Mouse (Mus musculus): ENCODE measurements around the gene Coro1a.
"Not testable (repeated sequence)": the region's sequence is repeated elsewhere in the genome, so short reads cannot be mapped to it uniquely, and the experiment has no call there.

Coro1a gene

DNA sequence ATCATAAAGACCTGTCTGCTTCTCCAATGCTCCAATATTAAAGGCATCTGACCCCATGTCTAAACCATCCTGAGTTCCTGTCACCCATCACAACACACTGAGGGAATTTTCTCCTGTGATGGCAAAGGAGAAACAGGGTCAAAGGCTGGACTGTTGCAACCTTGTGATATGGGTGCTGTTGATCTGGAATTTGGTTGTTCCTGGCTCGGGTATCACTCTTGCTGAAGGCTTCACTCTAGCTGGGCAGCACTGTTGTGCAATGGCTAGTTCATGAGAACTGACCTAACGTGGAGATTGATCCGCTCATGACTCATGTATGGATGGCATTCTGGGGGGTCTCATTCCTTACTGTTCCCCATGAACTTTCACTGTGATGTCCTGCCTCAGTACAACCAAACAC is 18.6 kb downstream of the Coro1a start:
- no peak for DNase-seq (ENCODE audit: low read depth, low spot score)

DNA sequence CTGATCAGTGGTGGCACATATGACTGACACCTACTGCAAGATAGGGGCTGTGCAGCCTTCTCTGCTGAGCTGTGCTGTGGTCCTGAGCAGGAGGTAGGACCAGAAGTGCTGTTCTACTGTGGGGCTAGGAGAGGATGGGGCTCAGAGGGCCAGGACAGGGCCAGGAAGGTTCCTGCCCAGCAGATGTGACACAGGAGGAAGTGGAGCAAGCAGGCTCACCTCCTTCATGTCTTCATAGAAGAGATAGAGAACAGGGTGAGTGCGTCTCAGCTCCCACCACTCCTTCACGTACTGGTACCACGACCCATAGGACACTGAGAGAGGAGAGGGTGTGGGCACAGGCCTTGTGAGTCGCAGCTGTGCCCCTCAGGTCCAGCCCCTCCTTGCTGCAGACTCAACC is 19.4 kb downstream of the Coro1a start:
- DNase-seq (ENCODE audit: low read depth, low spot score) = not testable (repeated sequence)

DNA sequence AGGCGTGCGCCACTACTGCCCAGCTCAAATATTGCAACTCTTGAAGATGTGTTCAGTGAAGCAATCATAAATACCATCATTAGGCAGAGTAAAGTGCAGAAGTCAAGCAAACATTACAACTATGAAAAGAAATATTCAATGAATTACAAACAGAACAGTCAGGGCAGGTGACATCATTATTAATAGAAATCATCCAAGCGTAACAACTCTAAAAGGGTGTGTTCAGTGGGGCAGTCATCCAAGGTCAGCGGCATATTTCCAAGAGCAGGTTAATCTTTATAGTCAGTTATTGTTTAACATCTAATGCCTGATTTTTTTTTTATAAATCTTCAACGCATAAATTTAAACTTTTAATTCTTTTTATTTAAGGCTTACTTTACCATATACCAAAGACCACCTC is 26.4 kb downstream of the Coro1a start:
- DNase-seq (ENCODE audit: low read depth, low spot score) = no peak

DNA sequence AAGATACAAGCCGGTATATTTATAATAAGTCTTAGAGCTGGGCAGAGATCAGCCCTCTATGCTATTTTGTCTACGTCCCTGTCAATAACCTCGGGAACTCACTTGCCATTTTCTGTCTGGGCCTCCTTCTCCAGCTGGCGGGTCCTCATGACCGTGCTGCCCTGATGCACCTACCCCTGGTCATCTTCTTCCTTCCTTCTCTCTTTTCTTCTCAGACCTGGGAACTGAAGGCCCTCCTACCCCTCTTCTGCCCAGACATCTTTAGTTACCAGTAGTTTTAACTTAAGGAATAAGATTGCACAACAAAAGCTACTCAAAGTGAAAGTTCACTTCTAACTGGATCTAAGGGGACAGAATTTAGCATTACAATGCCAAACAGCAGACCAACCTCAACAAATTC is 27.9 kb downstream of the Coro1a start:
- no peak for DNase-seq (ENCODE audit: low read depth, low spot score)

DNA sequence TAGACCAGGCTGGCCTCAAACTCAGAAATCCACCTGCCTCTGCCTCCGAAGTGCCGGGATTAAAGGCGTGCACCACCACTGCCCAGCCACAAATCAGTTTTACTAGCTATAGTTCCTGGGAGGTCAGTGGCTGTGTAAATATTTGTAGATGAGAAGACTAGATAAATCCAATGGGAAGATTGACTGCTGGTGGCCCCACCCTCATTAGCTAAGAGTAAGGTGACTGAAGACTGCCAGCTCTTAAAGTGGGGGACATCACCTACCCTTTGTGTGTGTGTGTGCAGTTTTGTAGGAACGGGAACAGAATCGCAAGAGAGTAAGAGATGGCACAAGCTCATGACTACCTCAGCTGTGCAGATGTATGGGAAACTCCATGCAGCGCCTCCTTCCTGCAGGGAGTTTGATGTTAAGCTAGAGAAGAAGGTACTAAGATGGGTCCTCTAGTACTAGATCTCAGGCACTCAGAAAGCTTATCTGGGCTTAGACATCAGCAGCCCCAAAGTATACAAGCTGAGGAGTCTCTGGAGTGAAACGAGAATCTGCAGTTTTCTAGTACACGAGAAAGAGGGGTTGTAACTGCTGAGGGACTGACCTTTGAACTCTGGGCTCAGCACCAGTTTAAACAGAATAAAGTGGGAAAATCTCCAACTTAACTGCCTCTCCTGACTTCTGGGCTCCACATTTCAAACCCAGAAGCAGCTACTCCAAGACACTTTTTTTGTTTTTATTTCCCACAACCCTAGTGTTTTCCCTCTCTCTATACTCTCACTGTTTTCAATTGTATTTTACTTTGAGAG is 28.8 kb downstream of the Coro1a start:
- no peak for DNase-seq (ENCODE audit: low read depth, low spot score)

DNA sequence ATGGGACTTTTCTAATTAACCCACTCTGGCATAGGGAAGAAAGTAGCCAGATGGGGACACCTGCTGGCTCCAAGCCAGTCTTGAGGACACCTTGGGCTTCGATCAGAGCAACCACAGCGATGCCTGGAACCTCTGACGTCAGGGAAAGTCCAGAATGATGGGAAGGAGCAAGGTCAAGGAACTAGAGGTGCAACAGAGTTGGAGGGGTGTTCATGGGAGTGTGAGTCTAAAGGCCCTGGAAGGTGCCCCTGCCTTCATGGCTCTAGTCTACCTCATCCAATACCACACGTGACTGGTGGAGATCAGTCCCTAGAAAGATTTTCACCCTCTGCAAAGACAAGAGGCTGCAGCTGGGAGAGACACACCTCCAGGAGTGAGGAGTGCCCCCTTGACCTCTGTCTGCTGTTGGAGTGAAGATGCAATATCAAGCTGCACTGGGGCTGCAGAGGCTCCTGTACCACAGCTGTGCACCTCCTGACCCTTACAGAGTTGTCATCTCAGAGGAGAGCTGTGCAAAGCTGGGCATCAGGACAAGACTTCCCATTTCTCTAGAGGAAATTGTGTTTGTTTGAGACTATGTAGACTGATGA is 30.9 kb downstream of the Coro1a start:
- no peak for DNase-seq (ENCODE audit: low read depth, low spot score)

DNA sequence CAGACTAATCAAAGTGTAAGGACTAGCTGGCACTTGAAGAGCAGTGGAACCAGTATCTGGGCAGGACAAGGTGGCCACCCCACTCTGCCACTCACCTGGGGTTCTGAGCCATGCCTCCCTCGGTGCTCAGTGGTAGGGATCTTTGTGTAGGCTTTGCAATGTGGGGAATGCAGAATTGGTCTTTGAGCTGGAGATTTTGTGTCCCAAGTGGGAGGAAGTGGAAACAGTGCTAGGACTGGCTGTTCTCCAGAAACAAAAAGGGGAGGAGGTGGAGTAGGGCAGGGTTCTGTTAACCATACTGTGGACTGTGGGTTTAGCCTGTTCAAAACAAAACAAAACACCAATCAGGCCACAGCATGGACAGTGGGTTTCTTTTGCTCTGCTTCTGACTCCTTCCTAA is 31.4 kb downstream of the Coro1a start, which contains the start of gene Sult1a1:
TSS of gene Sult1a1 (minus strand) at position 226 of the 400 bp plus-strand sequence.
- no peak for DNase-seq (ENCODE audit: low read depth, low spot score)

DNA sequence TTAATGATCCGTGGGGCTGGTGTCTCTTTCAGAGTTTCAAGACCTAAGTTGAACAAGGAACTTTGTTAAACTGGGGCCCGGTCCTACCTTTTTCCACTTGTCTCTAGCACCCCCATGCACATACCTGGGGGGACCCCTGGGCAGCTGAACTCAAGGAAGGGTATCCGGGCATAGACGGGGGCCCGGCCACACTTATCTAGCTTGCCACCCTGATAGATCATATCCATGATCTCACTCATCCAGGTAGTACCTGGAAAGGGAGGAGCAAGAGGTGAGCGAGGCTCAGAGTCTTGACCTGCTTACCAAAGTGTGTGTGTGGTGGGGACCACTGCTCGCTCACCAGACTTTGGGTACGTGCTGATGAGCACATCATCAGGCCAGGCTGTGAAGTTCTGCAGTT is 32.5 kb downstream of the Coro1a start:
- no peak for DNase-seq (ENCODE audit: low read depth, low spot score)

DNA sequence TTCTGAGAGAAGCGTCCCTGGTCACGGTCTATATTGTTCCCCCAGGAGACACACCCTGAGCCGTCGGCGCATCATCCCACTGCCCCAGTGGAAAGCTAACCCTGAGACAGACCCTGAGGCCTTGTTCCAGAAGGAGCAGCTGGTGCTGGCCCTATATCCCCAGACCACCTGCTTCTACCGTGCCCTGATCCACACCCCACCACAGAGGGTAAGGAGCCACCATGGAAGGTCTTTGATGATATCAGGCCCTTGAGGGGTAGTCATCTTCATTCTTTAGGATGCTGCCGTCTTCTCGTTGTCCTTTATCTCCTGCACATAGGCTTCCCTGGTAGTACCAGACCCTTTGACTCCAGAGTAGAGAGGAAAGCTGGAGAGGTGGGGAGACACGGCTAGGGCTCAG is 35.5 kb downstream of the Coro1a start:
- DNase-seq (ENCODE audit: low read depth, low spot score) = no peak

DNA sequence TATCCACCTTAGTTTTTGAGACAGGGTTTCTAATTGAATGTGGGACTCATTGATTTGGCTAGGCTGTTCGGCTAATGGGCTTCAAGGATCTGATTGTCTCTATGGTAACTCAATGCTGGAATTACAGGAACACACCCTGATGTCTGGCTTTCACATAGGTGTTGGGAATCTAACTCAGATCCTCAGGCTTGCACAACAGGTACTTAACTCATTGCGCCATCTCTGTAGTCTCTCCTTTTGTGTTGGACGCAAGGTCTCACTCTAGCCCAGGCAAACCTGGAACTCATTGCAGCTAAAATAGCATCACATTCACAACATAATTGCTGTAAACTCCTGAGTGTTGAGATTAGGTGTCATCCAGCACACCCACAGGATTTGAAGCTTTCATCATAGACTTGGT is 37.4 kb downstream of the Coro1a start:
- no peak for DNase-seq (ENCODE audit: low read depth, low spot score)

DNA sequence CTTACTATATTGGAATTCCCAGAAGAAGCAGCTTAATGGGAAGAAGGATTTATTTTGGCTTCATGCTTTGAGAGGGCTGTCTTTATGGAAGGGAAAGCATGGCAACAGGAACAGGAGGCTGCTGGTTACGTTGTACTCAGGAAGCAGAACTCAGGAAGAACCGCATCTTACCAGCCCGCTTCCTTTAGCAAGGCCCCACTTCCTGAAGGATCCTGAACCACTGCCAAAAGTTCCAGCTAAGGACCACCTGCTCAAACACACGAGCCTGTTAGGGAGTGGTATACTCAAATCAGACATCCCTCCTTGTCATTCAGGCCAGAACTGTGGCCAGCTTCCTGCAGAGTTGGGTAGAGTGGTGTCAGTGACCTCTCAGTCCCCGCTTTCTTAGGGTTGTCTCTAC is 39.1 kb downstream of the Coro1a start:
- DNase-seq (ENCODE audit: low read depth, low spot score) = no peak

DNA sequence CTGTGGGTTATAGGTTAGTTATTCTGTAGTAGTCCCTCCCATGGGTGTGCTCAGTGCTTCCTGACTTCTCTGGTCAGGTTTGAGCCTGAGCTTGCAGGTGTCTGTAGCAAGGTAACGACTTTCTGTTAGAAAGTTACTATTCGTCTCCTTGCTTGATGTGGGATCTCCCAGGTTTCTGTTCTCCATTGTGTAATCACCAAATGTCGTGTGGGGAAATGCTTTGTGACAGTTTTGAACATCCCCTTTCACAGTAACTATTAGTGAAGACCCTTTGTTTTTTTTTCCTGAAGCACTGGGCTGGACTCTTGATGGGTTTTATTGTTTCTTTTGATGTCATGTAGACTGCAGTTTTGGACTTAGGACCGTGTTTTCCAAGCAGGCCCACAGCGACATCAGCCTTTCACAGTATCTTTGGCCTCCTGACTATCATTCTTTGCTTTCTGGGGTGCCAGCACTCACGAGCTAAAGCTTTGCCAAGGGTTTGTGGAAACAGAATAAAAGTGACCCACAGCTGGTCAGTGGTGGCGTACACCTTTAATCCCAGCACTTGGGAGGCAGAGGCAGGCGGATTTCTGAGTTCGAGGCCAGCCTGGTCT is 40.0 kb downstream of the Coro1a start:
- DNase-seq (ENCODE audit: low read depth, low spot score) = no peak

DNA sequence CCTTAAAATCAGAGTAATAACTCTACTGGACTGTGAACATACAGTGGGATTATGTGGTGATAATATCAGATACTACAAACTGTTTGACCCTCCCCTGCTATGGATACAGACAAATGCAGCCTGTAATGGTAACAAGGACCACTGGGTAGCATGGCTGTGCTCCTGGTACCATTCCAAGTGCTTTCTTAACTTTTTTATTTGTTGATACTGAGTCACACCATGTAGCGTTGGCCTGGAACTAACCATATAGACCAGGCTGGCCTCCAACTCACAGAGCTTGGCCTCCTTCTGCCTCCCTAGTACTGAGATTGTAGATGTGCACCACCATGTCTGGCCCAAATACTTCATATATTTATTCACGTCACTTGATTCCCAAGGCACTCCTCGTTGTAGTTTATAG is 42.3 kb downstream of the Coro1a start:
- no peak for DNase-seq (ENCODE audit: low read depth, low spot score)

DNA sequence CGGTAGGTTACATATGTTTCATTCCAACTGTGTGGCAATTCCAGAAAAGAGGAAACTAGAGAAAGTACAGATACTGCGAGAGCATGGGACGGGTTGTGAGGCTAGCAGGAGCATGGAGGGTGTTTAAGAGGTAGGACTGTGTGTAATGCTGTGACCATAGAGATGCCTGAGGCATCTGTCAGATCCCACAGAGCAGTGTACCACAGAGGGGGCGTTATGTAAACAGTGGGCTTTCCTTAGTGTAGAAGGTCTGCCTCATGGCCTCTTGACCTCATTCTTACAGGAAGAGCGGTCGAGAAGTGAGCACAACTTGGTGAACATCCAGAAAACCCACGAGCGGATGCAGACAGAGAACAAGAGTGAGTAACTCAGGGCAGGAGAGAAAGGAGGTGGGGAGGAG is 43.9 kb downstream of the Coro1a start:
- DNase-seq (ENCODE audit: low read depth, low spot score) = no peak

DNA sequence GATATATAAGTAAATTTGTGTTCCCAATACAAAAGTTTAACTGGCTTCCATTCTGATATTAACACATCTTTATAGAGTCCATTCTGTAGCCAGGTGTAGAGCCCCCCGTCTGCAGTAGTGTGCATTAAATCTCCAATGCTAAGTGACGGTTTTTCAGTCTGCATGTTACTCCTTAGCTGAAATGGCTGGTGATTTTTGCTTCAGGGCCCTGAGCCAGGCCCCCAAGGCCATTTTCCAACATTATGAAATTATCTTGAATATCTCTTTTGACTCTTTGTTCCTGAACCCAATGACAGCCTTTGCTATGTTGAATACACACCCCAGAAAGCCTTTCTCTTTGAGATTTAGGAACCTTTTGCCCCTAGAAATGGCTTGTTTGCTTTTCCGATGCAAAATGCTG is 47.8 kb downstream of the Coro1a start:
- DNase-seq (ENCODE audit: low read depth, low spot score) = no peak

DNA sequence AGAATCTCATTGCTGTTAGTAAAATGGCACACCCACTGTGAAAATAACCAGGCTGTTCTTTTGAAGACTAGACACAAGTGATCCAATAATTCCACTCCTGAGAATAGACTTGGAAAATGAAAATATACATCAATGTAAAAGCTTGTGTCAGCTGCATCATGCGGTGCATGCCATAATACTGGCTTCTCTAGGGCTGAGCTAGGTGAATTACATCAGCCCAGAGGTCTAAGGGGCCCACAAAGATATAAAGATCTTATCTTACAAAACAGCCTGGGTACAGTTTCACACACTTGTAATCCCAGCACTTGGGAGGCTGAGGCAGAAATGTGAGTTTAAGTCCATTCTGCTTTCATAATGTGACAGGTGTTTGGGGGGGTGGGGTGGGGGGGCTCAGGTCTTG is 50.1 kb downstream of the Coro1a start:
- no peak for DNase-seq (ENCODE audit: low read depth, low spot score)

DNA sequence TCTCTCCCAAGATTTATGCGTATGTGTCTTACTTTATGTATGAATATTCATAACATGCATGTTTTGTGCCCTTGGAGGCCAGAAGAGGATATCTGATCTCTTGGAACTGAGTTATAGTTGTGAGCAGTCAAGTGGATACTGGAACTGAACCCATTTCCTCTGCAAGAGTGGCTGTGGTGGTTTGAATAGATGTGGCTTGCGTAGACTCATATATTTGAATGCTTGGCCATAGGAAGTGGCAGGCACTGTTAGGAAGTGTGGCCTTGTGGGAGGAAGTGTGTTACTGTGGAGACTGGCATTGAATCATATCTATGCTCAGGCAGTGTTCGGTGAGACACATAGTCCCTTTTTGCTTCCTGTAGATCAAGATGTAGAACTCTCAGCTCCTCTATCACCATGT is 51.9 kb downstream of the Coro1a start:
- DNase-seq (ENCODE audit: low read depth, low spot score) = no peak

DNA sequence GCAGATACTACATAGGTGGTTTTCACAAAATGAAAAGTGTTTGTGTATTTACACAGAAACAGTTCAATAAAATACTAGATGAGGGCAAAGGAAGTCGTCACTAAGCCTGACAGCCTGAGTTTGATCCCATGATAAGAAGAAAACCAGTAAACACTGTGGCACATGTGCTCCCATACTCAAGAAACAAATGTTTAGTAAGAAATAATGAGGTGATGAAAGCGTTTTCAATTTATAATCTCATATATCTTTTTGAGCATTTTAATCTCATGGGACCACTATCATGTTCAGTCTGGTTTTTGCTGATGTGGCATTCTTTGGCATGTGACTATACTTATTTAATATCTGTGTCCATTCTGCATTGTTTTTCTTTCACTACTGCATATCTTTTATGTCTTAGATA is 53.6 kb downstream of the Coro1a start:
- no peak for DNase-seq (ENCODE audit: low read depth, low spot score)

DNA sequence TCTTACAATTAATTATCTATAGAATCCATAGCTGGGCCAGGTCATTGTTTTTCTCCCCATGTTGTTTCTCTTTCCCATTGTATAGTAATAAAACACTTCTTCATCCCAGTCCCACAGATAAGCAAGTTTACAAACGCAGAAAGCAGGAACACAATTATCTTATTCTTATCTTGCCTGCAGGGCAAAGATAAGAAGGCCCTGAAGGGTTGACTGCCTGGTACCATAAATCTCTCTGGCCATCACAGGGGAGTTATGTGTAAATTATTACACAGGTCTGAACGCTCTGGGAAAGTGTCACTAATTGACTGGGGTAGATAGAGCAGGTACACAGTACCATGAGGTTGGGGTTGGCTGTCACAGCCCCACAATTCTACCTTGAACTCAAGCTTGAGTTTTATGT is 56.7 kb downstream of the Coro1a start:
- DNase-seq (ENCODE audit: low read depth, low spot score) = no peak
